Mouse (Mus musculus): ENCODE results near the gene Hpn.

- TF ChIP-seq CTCF (conservative IDR thresholded peaks at IDR 0.05; ENCODE audit: low read length) = no peak
- no peak for TF ChIP-seq NANOG (IDR thresholded peaks at IDR 0.05; ENCODE audit: borderline replicate concordance, low read length)
Observed at GRCm38 (mm10) chr7:31082106-31082505, 33.0 kb downstream of the Hpn start.
